ENCODE assay signal across 9 mouse cellular contexts in the genomic region with DNA sequence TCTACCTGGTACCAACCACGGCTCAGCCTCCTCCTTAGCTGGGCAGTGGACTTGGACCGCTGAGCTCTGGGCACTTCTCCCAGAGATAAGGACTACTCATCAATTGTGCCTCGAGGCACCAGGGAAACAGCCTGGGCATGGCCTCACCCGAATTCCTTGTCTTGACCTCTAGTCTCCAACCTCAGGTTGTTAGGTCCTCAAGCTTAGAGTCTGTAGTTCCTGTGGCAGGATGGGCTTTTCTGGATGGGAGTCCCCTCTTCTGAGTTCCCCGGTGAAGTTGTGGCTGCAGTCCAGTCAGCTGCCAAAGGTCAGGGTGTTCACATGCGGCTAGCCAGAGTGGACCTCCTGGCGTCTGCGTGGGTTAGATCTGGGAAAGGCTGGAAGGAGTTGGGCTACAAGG. TPM values are rescaled to one million over a fixed set of nuclear protein-coding genes. Genes with fewer than 3 reads are reported as not detected.
DNase-seq lines count a peak whose midpoint lies in the region; ATAC-seq and TF ChIP-seq lines count a peak whose summit lies in the region.
"Had no signal": no experiment of that assay in that cellular context is flagged by ENCODE, and none has a peak within 500 bp of the region (broad histone marks: within the 10 kb centered on the region; RNA-seq: fewer than 3 reads in every experiment).

No protein-coding gene starts in this region.

- H3K4me2 ChIP-seq in lung, embryonic 15.5 days, result peak overlapping the region; percentile 81
- peak overlapping the region; percentile 91; the same call in 1 of the 2 replicates for H3K4me2 ChIP-seq in embryonic facial prominence, embryonic 14.5 days (ENCODE audit: low read depth, low read length)
- H3K4me2 ChIP-seq in liver, postnatal 0 days (ENCODE audit: low read depth, low read length), result 0 out of 2 replicates have a peak overlapping the region, but pooled peaks have one; percentile 75

- peak overlapping the region; percentile 52; the same call in 1 of the 2 replicates for H3K4me3 ChIP-seq in lung, embryonic 15.5 days
- no peak overlapping the region for H3K4me3 ChIP-seq in embryonic facial prominence, embryonic 14.5 days (ENCODE audit: low read depth, low read length)
- H3K4me3 ChIP-seq in liver, postnatal 0 days (ENCODE audit: low read depth, low read length), result peak overlapping the region; percentile 50; the same call in 1 of the 2 replicates

- peaks cover 52% of the 10 kb centered on the region for H3K4me1 ChIP-seq in lung, embryonic 15.5 days
- H3K4me1 ChIP-seq in embryonic facial prominence, embryonic 14.5 days (ENCODE audit: control insufficient read depth, insufficient read depth, low read length), result peaks cover 12% of the 10 kb centered on the region
- peaks cover 49% of the 10 kb centered on the region for H3K4me1 ChIP-seq in liver, postnatal 0 days (ENCODE audit: insufficient read depth)

- no peaks in the 10 kb centered on the region for H3K9me3 ChIP-seq in lung, embryonic 15.5 days
- no peaks in the 10 kb centered on the region for H3K9me3 ChIP-seq in embryonic facial prominence, embryonic 14.5 days (ENCODE audit: control insufficient read depth, low read length)
- H3K9me3 ChIP-seq in liver, postnatal 0 days (ENCODE audit: low read length), result no peaks in the 10 kb centered on the region

- no peaks in the 10 kb centered on the region for H3K36me3 ChIP-seq in lung, embryonic 15.5 days
- H3K36me3 ChIP-seq in embryonic facial prominence, embryonic 14.5 days (ENCODE audit: control insufficient read depth, insufficient read depth, low read length), result no peaks in the 10 kb centered on the region
- no peaks in the 10 kb centered on the region for H3K36me3 ChIP-seq in liver, postnatal 0 days (replicated peaks; ENCODE audit: insufficient read depth, low read length)

- no peak overlapping the region for H3K27ac ChIP-seq in lung, embryonic 15.5 days
- H3K27ac ChIP-seq in embryonic facial prominence, embryonic 14.5 days (replicated peaks; ENCODE audit: low read depth, low read length), result no peak overlapping the region
- no peak overlapping the region for H3K27ac ChIP-seq in liver, postnatal 0 days (ENCODE audit: low read depth)

- no peak for DNase-seq in lung, postnatal 25 days (ENCODE audit: low spot score)
- no peak for DNase-seq in embryonic facial prominence, embryonic 14.5 days (ENCODE audit: low spot score)
- DNase-seq in induced T-regulatory cell, adult 2 months (ENCODE audit: low read depth), result peak; percentile 47
- no peak for DNase-seq in liver, postnatal 0 days
- no peak for DNase-seq in adrenal gland, postnatal 4 days (ENCODE audit: low spot score in 2 of 2)
- DNase-seq in right cerebral cortex, postnatal 10 days (ENCODE audit: low spot score in 2 of 2), result no peak
- DNase-seq in frontal cortex, postnatal 25 days (ENCODE audit: low spot score in 2 of 2), result no peak

- WGBS in lung, embryonic 15.5 days, result 58% methylated on average over 8 of the region's 8 CpGs
- WGBS in embryonic facial prominence, embryonic 14.5 days, result 75% methylated on average over 8 of the region's 8 CpGs
- 41% methylated on average over 8 of the region's 8 CpGs for WGBS in liver, postnatal 0 days (ENCODE audit: insufficient replicate concordance)

- TF ChIP-seq EP300 in liver, postnatal 0 days (IDR thresholded peaks at IDR 0.05; ENCODE audit: low read depth), result no peak

- no peak for TF ChIP-seq CTCF in liver, postnatal 0 days (IDR thresholded peaks at IDR 0.05; ENCODE audit: low read depth)

- H3K9ac ChIP-seq in lung, embryonic 15.5 days, result 0 out of 2 replicates have a peak overlapping the region, but pooled peaks have one; percentile 49
- H3K9ac ChIP-seq in embryonic facial prominence, embryonic 14.5 days (ENCODE audit: low read depth, low read length), result no peak overlapping the region
- H3K9ac ChIP-seq in liver, postnatal 0 days (replicated peaks), result no peak overlapping the region

- no peak for ATAC-seq in lung, embryonic 15.5 days (ENCODE audit: borderline replicate concordance, extremely low read depth, low FRiP score, low TSS enrichment)
- no peak for ATAC-seq in embryonic facial prominence, embryonic 14.5 days (ENCODE audit: low read depth)
- no peak for ATAC-seq in liver, postnatal 0 days
- ATAC-seq: Patski had no signal

- H3K27me3 ChIP-seq in lung, embryonic 15.5 days, result peaks cover 6% of the 10 kb centered on the region; the same call in 1 of the 2 replicates
- peaks cover 24% of the 10 kb centered on the region for H3K27me3 ChIP-seq in embryonic facial prominence, embryonic 14.5 days (replicated peaks; ENCODE audit: control insufficient read depth, insufficient read depth, low read length)
- H3K27me3 ChIP-seq in liver, postnatal 0 days (ENCODE audit: insufficient read depth, low read length), result peaks cover 20% of the 10 kb centered on the region
- H3K27me3 ChIP-seq: Patski had no signal

RNA-seq across cellular contexts. Expression of a gene that starts 4.9 kb away (rescaled TPM):
- 414 and 454 TPM in 2 replicates for polyA plus RNA-seq in lung, embryonic 15.5 days (2015; fragmentation: Nextera tagmentation; extraction: Ambion mirVana)
- 408 and 507 TPM in 2 replicates for polyA plus RNA-seq in embryonic facial prominence, embryonic 14.5 days (2014; fragmentation: Nextera tagmentation; extraction: Ambion mirVana)
- polyA plus RNA-seq in liver, postnatal 0 days (2015; fragmentation: Nextera tagmentation; extraction: Ambion mirVana), result 174 and 181 TPM in 2 replicates
- 100 to 1,000 TPM; 129 to 134 TPM for total RNA-seq in adrenal gland, postnatal 4 days (2021)

RNA-seq across cellular contexts. Expression of a gene that starts 5.2 kb away (rescaled TPM):
- polyA plus RNA-seq in lung, embryonic 15.5 days (2015; fragmentation: Nextera tagmentation; extraction: Ambion mirVana), result 38.4 and 38.6 TPM in 2 replicates
- polyA plus RNA-seq in embryonic facial prominence, embryonic 14.5 days (2014; fragmentation: Nextera tagmentation; extraction: Ambion mirVana), result 19.8 and 23.5 TPM in 2 replicates
- polyA plus RNA-seq in liver, postnatal 0 days (2015; fragmentation: Nextera tagmentation; extraction: Ambion mirVana), result 3.9 and 4.6 TPM in 2 replicates
- total RNA-seq in adrenal gland, postnatal 4 days (2021), result 10 to 100 TPM in 1 of 2 experiments, 1 to 10 TPM in 1; 7.1 to 10.3 TPM

RNA-seq across cellular contexts. Expression of a gene that starts 11.0 kb away (rescaled TPM):
- polyA plus RNA-seq in lung, embryonic 15.5 days (2015; fragmentation: Nextera tagmentation; extraction: Ambion mirVana), result 436 and 471 TPM in 2 replicates
- polyA plus RNA-seq in embryonic facial prominence, embryonic 14.5 days (2014; fragmentation: Nextera tagmentation; extraction: Ambion mirVana), result 154 and 185 TPM in 2 replicates
- polyA plus RNA-seq in liver, postnatal 0 days (2015; fragmentation: Nextera tagmentation; extraction: Ambion mirVana), result 65.1 and 67.4 TPM in 2 replicates
- total RNA-seq in adrenal gland, postnatal 4 days (2021), result 100 to 1,000 TPM; 109 to 110 TPM

RNA-seq across cellular contexts. Expression of a gene that starts 34.7 kb away (rescaled TPM):
- polyA plus RNA-seq in lung, embryonic 15.5 days (2015; fragmentation: Nextera tagmentation; extraction: Ambion mirVana), result 8.2 and 9.0 TPM in 2 replicates
- 8.7 and 11.5 TPM in 2 replicates for polyA plus RNA-seq in embryonic facial prominence, embryonic 14.5 days (2014; fragmentation: Nextera tagmentation; extraction: Ambion mirVana)
- polyA plus RNA-seq in liver, postnatal 0 days (2015; fragmentation: Nextera tagmentation; extraction: Ambion mirVana), result 0.20 and 0.21 TPM in 2 replicates
- 1 to 10 TPM; 4.8 to 7.3 TPM for total RNA-seq in adrenal gland, postnatal 4 days (2021)

RNA-seq across cellular contexts. Expression of a gene that starts 53.0 kb away (rescaled TPM):
- polyA plus RNA-seq in lung, embryonic 15.5 days (2015; fragmentation: Nextera tagmentation; extraction: Ambion mirVana), result 13.5 and 14.7 TPM in 2 replicates
- 19.8 and 21.3 TPM in 2 replicates for polyA plus RNA-seq in embryonic facial prominence, embryonic 14.5 days (2014; fragmentation: Nextera tagmentation; extraction: Ambion mirVana)
- polyA plus RNA-seq in liver, postnatal 0 days (2015; fragmentation: Nextera tagmentation; extraction: Ambion mirVana), result 3.6 and 3.9 TPM in 2 replicates
- 100 to 1,000 TPM; 129 to 138 TPM for total RNA-seq in adrenal gland, postnatal 4 days (2021)
